Mouse (Mus musculus): Measurements from ENCODE around the gene Atp8b4. TPM values are rescaled to one million over a fixed set of nuclear protein-coding genes. Genes with fewer than 3 reads are reported as not detected.

Gene Atp8b4
- polyA plus RNA-seq, 2 experiments, result 3.0 to 4.9 TPM

DNA sequence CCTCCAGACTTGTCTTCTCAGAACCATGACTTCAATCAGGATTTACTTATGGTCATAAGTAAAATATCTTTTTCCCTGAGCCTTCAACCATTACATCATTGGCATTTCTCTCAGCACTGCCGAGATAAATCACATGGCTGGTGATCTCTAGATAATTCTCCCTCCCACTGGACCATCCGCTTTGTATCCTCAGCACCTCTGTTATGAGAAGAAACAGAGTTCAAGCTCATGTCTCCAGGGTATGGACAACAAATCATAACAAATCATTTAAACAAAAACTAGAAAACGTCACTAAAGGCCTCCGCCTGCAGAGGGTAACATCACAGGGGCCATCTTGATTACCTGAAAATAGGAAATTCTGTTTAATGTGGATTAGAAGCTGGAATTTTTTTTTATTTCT, 58.9 kb downstream of the Atp8b4 start:
- Histone ChIP-seq H3K4me1 (replicated peaks; ENCODE audit: control insufficient read depth in 2 of 2, insufficient read depth in 2 of 2, low read length in 1 of 2) (no peaks in the 10 kb centered on the region), H3K4me3 (ENCODE audit: insufficient read depth in 1 of 2, low read depth in 2 of 2, low read length in 2 of 2) (no peak overlapping the region), H3K27me3 (ENCODE audit: control insufficient read depth, insufficient read depth, low read length) (no peaks in the 10 kb centered on the region), H3K36me3 (replicated peaks; ENCODE audit: control insufficient read depth, insufficient read depth, low read depth) (no peaks in the 10 kb centered on the region), H3K4me2 (ENCODE audit: low read depth) (no peak overlapping the region), H3K9ac (replicated peaks) (no peak overlapping the region), H3K27ac (no peak overlapping the region), H3K9me3 (ENCODE audit: control insufficient read depth, low read length) (no peaks in the 10 kb centered on the region)
- ATAC-seq (ENCODE audit: insufficient read depth) (no peak), DNase-seq (ENCODE audit: low read depth in 3 of 3, low spot score in 3 of 3) (no peak)
- TF ChIP-seq CTCF (IDR thresholded peaks at IDR 0.05; ENCODE audit: low read depth) (no peak), EP300 (IDR thresholded peaks at IDR 0.05; ENCODE audit: low read depth) (no peak)
- 56% methylated on average over 4 of the region's 4 CpGs for WGBS (ENCODE audit: insufficient replicate concordance)

DNA sequence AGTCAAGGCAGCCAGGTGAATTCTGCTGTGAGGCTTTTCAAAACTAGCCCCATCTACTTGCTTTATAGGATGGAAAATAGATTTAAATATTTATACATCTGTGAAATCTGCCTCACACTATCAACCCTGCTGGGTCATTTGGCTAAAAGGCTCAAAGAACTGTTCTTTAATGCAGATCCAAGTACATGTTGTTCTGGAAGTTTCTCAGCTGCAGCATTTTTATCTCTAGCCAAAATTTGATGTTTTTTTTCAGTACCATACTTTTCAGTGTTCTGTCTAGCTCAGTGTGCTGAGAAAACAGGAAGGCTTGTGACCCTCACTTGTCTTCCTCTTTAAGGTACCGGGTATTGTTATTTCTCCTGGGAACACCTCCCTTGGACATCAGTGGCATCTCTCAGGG, 65.8 kb downstream of the Atp8b4 start:
- H3K4me1 ChIP-seq (replicated peaks; ENCODE audit: control insufficient read depth in 2 of 2, insufficient read depth in 2 of 2, low read length in 1 of 2), result no peaks in the 10 kb centered on the region
- no peak for TF ChIP-seq EP300 (IDR thresholded peaks at IDR 0.05; ENCODE audit: low read depth)
- TF ChIP-seq CTCF (IDR thresholded peaks at IDR 0.05; ENCODE audit: low read depth), result no peak
- no peak overlapping the region for H3K27ac ChIP-seq
- WGBS (ENCODE audit: insufficient replicate concordance), result 50% methylated on average over 1 of the region's 1 CpGs
- no peak for ATAC-seq (ENCODE audit: insufficient read depth)
- no peak overlapping the region for H3K4me2 ChIP-seq (ENCODE audit: low read depth)
- no peak overlapping the region for H3K9ac ChIP-seq (replicated peaks)
- no peaks in the 10 kb centered on the region for H3K27me3 ChIP-seq (ENCODE audit: control insufficient read depth, insufficient read depth, low read length)
- no peaks in the 10 kb centered on the region for H3K9me3 ChIP-seq (ENCODE audit: control insufficient read depth, low read length)
- H3K36me3 ChIP-seq (replicated peaks; ENCODE audit: control insufficient read depth, insufficient read depth, low read depth), result no peaks in the 10 kb centered on the region
- no peak for DNase-seq (ENCODE audit: low read depth in 3 of 3, low spot score in 3 of 3)
- no peak overlapping the region for H3K4me3 ChIP-seq (ENCODE audit: insufficient read depth in 1 of 2, low read depth in 2 of 2, low read length in 2 of 2)

DNA sequence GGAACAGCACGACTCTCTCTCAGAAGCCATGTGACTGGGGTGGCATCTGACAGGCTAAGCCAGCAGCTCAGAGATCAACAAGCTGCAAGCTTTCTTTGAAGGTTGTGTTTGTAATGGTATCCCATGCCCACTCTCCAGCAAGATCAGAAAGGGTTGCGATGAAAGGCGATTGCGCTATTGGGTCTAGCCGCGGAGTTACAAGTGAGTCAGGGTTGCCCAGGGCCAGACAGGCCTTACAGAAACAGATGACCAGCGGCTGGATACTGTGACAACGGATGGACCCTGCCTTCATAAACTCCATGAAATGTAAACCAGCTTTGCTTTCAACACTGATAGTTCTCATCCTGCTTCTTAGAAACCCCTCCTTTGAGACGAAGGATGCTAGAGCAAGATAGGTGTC, 66.2 kb downstream of the Atp8b4 start:
- Histone ChIP-seq H3K27me3 (ENCODE audit: control insufficient read depth, insufficient read depth, low read length) (no peaks in the 10 kb centered on the region), H3K4me1 (replicated peaks; ENCODE audit: control insufficient read depth in 2 of 2, insufficient read depth in 2 of 2, low read length in 1 of 2) (no peaks in the 10 kb centered on the region), H3K9ac (replicated peaks) (no peak overlapping the region), H3K36me3 (replicated peaks; ENCODE audit: control insufficient read depth, insufficient read depth, low read depth) (no peaks in the 10 kb centered on the region), H3K4me3 (ENCODE audit: insufficient read depth in 1 of 2, low read depth in 2 of 2, low read length in 2 of 2) (no peak overlapping the region), H3K9me3 (ENCODE audit: control insufficient read depth, low read length) (no peaks in the 10 kb centered on the region), H3K4me2 (ENCODE audit: low read depth) (no peak overlapping the region), H3K27ac (no peak overlapping the region)
- 79% methylated on average over 9 of the region's 9 CpGs for WGBS (ENCODE audit: insufficient replicate concordance)
- TF ChIP-seq EP300 (IDR thresholded peaks at IDR 0.05; ENCODE audit: low read depth), result no peak
- TF ChIP-seq CTCF (IDR thresholded peaks at IDR 0.05; ENCODE audit: low read depth), result no peak
- DNase-seq (ENCODE audit: low read depth in 3 of 3, low spot score in 3 of 3), result no peak
- ATAC-seq (ENCODE audit: insufficient read depth), result no peak

DNA sequence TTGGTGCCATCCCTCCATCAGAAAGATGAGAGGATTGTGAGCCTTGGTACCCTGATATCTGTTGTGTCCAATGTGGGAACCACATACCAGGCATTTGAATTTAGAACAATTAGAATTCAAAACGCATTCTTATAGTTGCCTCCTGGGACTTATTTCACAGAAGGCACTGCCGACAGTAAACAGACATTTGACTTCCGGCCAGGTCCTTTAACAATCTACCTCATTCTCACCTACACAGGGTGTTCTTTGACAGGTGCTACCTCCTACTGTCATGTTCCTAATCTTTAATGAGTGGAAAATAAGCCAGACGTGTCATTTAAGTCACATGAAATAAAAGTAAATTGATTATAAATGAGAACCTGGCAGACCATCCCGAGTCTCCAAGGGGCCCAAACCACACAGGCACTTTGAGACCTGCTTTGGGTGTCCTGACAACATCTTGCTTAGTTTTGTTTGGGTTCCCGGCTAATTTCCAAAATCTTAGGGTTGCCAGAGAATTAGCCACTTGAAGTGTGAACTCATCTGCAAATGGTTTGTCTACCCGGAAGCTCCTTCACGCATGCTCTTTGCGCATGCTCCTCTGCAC, 67.9 kb downstream of the Atp8b4 start:
- TF ChIP-seq EP300 (IDR thresholded peaks at IDR 0.05; ENCODE audit: low read depth), result no peak
- TF ChIP-seq CTCF (IDR thresholded peaks at IDR 0.05; ENCODE audit: low read depth), result no peak
- no peak for ATAC-seq (ENCODE audit: insufficient read depth)
- Histone ChIP-seq H3K4me1 (replicated peaks; ENCODE audit: control insufficient read depth in 2 of 2, insufficient read depth in 2 of 2, low read length in 1 of 2) (no peaks in the 10 kb centered on the region), H3K4me3 (ENCODE audit: insufficient read depth in 1 of 2, low read depth in 2 of 2, low read length in 2 of 2) (no peak overlapping the region), H3K9ac (replicated peaks) (no peak overlapping the region), H3K9me3 (ENCODE audit: control insufficient read depth, low read length) (no peaks in the 10 kb centered on the region), H3K27me3 (ENCODE audit: control insufficient read depth, insufficient read depth, low read length) (no peaks in the 10 kb centered on the region), H3K4me2 (ENCODE audit: low read depth) (no peak overlapping the region), H3K36me3 (replicated peaks; ENCODE audit: control insufficient read depth, insufficient read depth, low read depth) (no peaks in the 10 kb centered on the region), H3K27ac (no peak overlapping the region)
- 69% methylated on average over 9 of the region's 9 CpGs for WGBS (ENCODE audit: insufficient replicate concordance)
- no peak for DNase-seq (ENCODE audit: low read depth in 3 of 3, low spot score in 3 of 3)

DNA sequence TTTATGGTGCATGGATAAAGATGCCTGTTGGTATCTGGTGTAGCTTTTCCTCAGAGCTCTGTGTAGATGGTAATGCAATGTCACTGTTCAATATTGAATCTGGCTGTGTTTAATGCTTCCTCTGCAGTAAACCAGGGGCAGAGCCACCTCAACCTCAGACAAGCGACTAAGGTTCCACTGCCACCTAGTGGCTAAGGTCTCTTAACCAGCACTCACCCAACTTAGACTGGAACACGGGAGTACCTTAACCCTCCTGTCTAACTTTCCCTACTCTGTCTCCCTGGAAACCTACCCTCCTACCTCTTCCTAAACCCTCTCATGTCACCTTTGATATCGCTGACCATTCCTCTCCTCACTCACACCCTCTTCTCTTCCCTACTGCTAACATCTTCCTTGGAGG, 71.2 kb downstream of the Atp8b4 start:
- 8% methylated on average over 3 of the region's 3 CpGs for WGBS (ENCODE audit: insufficient replicate concordance)
- no peak for ATAC-seq (ENCODE audit: insufficient read depth)

More for the DNA sequence above, 71.2 kb downstream of the Atp8b4 start:
- H3K27me3 ChIP-seq (ENCODE audit: control insufficient read depth, insufficient read depth, low read length), result no peaks in the 10 kb centered on the region
- H3K9ac ChIP-seq (replicated peaks), result no peak overlapping the region
- H3K4me1 ChIP-seq (replicated peaks; ENCODE audit: control insufficient read depth in 2 of 2, insufficient read depth in 2 of 2, low read length in 1 of 2), result no peaks in the 10 kb centered on the region
- no peak overlapping the region for H3K4me2 ChIP-seq (ENCODE audit: low read depth)
- no peaks in the 10 kb centered on the region for H3K9me3 ChIP-seq (ENCODE audit: control insufficient read depth, low read length)
- H3K27ac ChIP-seq, result no peak overlapping the region
- DNase-seq (ENCODE audit: low read depth in 3 of 3, low spot score in 3 of 3), result peak; percentile 9 to 29 (median 22)
- H3K36me3 ChIP-seq (replicated peaks; ENCODE audit: control insufficient read depth, insufficient read depth, low read depth), result no peaks in the 10 kb centered on the region
- H3K4me3 ChIP-seq (ENCODE audit: insufficient read depth in 1 of 2, low read depth in 2 of 2, low read length in 2 of 2), result no peak overlapping the region
- TF ChIP-seq CTCF (IDR thresholded peaks at IDR 0.05; ENCODE audit: low read depth), result peak; percentile 73
- TF ChIP-seq EP300 (IDR thresholded peaks at IDR 0.05; ENCODE audit: low read depth), result no peak
